Mouse (Mus musculus) liver (tissue): ENCODE measurements around the gene Krtap8-1.

ENCODE experiments used
- DNase-seq: peaks from one replicate; pipeline ENCODE4 v3.0.0-alpha.2; 2020; ENCODE audit warnings: mixed read lengths

The Krtap8-1 gene

GRCm38 (mm10) chr16:89487852-89488251, at the start of gene Krtap8-1:
Gene Krtap8-1, minus strand, starts transcription at chr16:89487952.
- no peak for DNase-seq

- DNase-seq = no peak
Measured at GRCm38 (mm10) chr16:89537349-89537748, 49.6 kb upstream of the Krtap8-1 start.

- DNase-seq = no peak
Measured at GRCm38 (mm10) chr16:89530547-89530946, 42.8 kb upstream of the Krtap8-1 start.

- DNase-seq = no peak
Measured at GRCm38 (mm10) chr16:89529846-89530245, 42.1 kb upstream of the Krtap8-1 start.

- DNase-seq = no peak
Measured at GRCm38 (mm10) chr16:89528380-89528779, 40.6 kb upstream of the Krtap8-1 start.

- DNase-seq = no peak
Measured at GRCm38 (mm10) chr16:89520996-89521395, 33.2 kb upstream of the Krtap8-1 start.

- DNase-seq = no peak
Measured at GRCm38 (mm10) chr16:89520555-89520954, 32.8 kb upstream of the Krtap8-1 start.

GRCm38 (mm10) chr16:89520091-89520490, 32.3 kb upstream of the Krtap8-1 start:
- no peak for DNase-seq

GRCm38 (mm10) chr16:89517635-89518034, 29.9 kb upstream of the Krtap8-1 start:
- peak; percentile 16 for DNase-seq

GRCm38 (mm10) chr16:89513431-89513830, 25.7 kb upstream of the Krtap8-1 start:
- DNase-seq = no peak

GRCm38 (mm10) chr16:89508223-89508622, 20.5 kb upstream of the Krtap8-1 start, which contains the start of gene Krtap7-1:
Gene Krtap7-1, minus strand, starts transcription at chr16:89508323.
- DNase-seq = no peak

- no peak for DNase-seq
Measured at GRCm38 (mm10) chr16:89503571-89503970, 15.8 kb upstream of the Krtap8-1 start.

GRCm38 (mm10) chr16:89501870-89502269, 14.1 kb upstream of the Krtap8-1 start:
- DNase-seq = no peak

- DNase-seq = no peak
Measured at GRCm38 (mm10) chr16:89497002-89497401, 9.2 kb upstream of the Krtap8-1 start.

GRCm38 (mm10) chr16:89495394-89496153, 7.8 kb upstream of the Krtap8-1 start:
- DNase-seq = no peak

- DNase-seq = no peak
Measured at GRCm38 (mm10) chr16:89477679-89478314, 10.0 kb downstream of the Krtap8-1 start.

- no peak for DNase-seq
Measured at GRCm38 (mm10) chr16:89461189-89461588, 26.6 kb downstream of the Krtap8-1 start.
